Mouse (Mus musculus): Measurements from ENCODE around the gene Plin5. TPM values are rescaled to one million over a fixed set of nuclear protein-coding genes. Genes with fewer than 3 reads are reported as not detected.
"Not testable (repeated sequence)": the region's sequence is repeated elsewhere in the genome, so short reads cannot be mapped to it uniquely, and the experiment has no call there.

The Plin5 gene
- total RNA-seq, 2 experiments from 2014 or later: not detected

DNA sequence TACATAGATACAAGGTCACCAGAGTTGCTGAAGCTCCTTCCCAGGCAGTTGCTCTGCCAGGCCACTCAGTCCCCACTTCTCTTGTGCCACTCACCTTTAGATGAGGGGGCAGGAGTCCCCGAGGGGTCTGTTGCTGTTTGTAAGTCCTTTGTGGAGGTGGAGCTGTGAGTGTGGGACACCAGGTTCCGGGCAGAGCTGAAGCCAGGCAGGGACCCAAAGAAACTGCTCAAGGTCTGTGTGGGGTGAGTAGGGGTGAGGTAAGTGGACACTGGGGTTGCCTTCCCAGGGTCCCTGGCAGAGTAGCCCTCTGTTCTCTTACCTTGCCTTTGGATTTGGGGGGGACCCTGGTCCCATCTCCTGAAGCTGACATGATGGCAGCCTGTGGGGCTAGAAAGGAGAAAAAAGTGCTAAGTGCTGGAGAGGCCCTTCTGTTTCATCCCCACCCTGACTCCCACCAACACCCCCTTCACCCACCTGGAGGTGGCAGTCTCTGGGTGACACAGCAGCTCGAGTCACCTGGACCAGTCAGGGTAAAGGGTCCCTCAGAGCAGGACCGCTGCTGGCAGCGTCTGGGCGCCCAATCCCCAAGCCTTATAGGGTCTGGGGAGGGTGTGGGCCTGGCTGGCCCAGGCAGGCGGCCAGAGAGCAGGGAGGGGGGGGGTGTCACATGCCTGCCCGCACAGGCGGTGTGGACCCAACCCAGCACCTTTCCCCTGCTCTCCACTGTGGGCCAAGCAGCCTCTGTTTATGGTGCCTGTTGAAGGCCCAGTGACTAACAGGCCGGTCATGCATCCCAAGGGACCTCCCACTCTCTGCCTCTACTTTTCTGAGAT is 8.0 kb downstream of the Plin5 start, which contains the start of gene Plin4:
Gene Plin4 (minus strand): TSS at position 585 of the 833 bp plus-strand sequence.
- no peak for ATAC-seq (replicated peaks; ENCODE audit: low FRiP score, poor library complexity, severe bottlenecking)

DNA sequence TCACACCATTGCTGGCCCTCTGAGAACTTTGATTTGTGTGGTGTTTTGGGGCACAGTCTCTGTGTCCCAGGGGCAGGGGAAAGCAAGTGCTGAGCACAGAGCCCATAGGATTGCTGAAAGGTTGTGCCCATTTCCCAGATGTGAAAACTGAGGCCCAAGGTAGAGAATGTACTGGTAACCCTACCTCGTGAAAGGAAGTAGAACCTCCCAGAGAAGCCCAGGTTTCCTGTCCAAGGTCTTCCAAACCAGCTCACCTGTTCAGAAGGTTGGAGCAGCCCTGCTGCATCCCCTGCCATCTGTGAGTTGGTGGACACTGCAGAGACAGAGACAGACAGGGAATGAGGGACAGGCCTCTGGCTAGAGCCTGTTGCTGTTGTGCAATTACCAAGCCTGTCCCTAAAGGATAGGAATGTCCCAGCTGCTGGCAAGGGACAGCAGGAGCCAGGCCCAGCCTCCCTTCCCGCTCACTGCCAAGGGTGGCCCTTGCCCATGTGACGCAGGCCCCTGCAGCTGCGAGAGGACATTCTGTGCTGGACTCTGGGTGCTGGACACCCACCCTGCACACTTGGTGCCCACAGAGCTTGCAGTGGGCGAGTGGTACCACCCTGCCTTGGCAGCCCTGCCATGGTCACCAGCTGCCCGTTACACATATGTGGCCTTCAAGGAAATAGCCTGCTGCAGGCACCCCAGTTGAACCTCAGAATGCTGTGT is 8.9 kb downstream of the Plin5 start:
- no peak for ATAC-seq (replicated peaks; ENCODE audit: low FRiP score, poor library complexity, severe bottlenecking)

DNA sequence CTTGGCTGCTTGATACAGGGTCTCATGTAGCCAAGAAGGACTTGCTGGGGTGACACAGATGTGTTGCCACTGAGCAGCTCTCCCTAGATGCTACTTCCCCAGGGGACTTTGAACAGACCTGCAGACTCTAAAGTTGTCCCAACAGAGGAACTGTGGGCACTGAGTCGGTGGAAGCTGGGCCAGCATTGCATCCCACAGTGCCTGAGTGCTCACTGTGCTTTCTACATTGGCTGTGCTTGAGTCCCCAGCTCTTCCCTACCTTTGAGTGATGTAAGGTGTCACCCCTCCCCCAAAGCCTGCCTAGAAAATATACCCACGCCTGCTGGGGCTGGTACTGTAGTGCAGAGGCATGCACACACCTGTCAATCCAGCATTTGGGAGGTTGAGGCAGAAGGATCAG is 9.7 kb downstream of the Plin5 start:
- no peak for ATAC-seq (replicated peaks; ENCODE audit: low FRiP score, poor library complexity, severe bottlenecking)

DNA sequence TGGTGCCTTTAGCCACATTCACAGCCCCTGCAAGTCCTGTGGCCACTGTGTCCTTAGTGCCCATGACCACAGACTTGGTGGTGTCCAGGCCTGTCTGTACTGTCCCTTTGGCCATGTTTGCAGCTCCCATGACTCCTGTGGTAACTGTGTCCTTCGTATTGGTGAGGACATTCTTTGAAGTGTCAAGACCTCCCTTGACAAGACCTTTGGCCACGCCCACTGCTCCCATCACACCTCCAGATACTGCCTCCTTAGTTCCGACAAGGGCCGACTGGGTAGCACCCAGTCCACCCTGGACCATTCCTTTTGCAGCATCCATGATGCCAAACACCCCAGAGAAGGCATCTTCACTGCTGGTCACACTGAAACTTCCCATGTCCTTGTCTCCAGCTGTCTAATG is 10.4 kb downstream of the Plin5 start:
- ATAC-seq (replicated peaks; ENCODE audit: low FRiP score, poor library complexity, severe bottlenecking): no peak

DNA sequence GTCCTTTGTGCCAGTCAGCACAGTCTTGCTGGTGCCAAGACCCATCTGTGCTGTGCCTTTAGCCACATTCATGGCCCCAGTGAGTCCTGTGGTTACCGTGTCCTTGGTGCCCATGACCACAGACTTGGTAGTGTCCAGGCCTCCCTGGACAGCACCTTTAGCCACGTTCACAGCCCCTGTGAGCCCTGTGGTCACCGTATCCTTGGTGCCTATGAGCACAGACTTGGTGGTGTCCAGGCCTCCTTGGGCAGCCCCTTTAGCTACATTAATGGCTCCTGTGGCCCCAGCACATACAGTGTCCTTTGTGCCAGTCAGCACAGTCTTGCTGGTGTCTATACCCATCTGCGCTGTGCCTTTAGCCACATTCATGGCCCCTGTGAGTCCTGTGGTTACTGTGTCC is 11.0 kb downstream of the Plin5 start:
- ATAC-seq (replicated peaks; ENCODE audit: low FRiP score, poor library complexity, severe bottlenecking): not testable (repeated sequence)

DNA sequence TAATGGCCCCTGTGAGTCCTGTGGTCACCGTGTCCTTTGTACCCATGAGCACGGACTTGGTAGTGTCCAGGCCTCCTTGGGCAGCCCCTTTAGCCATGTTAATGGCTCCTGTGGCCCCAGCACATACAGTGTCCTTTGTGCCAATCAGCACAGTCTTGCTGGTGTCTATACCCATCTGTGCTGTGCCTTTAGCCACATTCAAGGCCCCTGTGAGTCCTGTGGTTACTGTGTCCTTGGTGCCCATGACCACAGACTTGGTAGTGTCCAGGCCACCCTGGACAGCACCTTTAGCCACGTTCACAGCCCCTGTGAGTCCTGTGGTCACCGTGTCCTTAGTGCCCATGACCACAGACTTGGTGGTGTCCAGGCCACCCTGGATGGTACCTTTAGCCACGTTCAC is 12.6 kb downstream of the Plin5 start:
- ATAC-seq (replicated peaks; ENCODE audit: low FRiP score, poor library complexity, severe bottlenecking): not testable (repeated sequence)

DNA sequence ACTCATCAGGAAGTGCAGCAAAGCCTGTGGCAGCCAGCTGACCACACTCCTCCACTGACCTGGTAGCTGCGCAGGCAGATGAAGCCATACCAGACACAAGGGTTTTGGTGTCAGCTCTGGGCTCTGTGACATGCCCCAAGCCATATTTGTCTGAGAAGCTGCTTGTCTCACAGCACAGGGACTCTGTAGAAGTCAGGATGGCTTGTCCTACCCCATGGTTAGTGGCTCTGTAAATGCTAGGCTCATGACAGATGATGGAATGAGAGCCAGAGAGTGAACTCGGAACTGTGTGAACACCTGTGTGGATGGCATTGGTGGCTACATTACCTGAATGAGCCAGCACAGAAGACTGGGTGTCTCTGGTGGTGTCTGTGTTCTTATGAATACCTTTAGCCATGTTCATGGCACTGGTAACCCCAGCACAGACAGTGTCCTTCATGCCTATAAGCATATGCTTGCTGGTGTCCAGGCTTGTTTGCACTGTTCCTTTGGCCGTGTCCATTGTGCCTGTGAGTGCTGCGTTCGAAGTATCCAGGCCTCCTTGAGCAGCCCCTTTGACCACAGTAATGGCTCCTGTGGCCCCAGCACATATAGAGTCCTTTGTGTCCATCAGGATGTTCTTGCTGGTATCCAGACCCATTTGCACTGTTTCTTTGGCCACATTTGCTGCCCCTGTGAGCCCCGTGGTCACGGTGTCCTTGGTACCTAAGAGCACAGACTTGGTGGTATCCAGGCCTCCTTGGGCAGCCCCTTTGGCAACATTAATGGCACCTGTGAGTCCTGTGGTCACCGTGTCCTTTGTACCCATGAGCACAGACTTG is 13.7 kb downstream of the Plin5 start:
- no peak for ATAC-seq (replicated peaks; ENCODE audit: low FRiP score, poor library complexity, severe bottlenecking)

DNA sequence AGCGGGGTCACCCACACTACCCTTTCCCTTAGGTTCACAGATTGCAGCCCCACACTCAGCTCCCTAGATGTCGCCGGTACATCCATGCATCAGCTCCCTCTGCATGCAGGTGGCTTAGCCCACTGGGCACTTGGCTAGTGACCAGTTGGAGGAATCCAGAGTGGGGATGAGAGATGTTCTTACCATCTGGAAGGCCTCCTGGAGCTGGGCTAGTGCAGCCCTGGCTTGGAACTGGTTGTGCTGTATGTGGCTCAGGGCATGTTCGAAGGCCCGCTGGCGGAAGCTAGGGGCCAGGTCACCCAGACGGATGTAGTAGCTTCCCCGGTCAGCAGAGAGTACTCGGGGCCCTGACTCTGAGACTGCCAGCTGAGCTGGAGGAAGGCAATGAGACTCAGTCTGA is 14.5 kb downstream of the Plin5 start:
- no peak for ATAC-seq (replicated peaks; ENCODE audit: low FRiP score, poor library complexity, severe bottlenecking)

DNA sequence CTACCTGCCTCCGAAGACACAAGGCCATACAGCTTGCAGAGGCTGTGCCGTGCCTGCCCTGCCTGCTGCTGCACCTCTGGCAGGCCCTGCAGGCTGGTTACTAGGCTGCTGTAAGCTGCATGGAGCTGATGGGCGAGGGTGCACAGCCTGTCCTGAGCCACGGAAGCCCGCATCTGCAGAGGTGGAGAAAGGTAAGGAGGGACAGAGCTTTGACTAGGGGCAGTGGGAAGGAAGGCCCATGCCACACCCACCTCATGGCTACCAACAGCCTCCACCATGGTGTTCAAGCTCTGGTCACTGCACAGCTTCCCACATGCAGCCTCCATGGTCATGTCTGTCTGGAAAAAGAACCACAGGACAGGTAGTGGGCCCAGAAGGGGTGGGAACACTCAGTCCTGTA is 15.2 kb downstream of the Plin5 start:
- ATAC-seq (replicated peaks; ENCODE audit: low FRiP score, poor library complexity, severe bottlenecking): no peak

DNA sequence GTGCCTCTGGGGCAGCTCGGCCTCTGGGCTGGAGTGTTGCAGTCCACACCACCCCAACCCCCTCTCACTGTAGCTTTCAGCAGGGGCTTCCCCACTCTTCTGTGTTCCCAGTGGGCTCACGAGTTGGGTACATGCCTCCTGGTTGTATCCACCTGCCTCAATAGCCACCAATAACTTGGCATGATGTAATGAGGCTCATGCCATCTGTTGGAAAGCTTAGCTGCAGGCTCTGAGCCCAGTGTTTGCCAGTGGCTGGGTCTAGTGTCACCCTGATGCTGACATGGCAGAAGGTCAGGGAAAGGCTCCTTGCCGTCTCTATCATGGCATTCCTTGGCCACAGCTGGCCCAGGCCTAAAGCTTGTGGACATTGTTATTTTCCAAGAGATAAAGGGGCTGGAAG is 16.6 kb downstream of the Plin5 start:
- ATAC-seq (replicated peaks; ENCODE audit: low FRiP score, poor library complexity, severe bottlenecking): no peak

DNA sequence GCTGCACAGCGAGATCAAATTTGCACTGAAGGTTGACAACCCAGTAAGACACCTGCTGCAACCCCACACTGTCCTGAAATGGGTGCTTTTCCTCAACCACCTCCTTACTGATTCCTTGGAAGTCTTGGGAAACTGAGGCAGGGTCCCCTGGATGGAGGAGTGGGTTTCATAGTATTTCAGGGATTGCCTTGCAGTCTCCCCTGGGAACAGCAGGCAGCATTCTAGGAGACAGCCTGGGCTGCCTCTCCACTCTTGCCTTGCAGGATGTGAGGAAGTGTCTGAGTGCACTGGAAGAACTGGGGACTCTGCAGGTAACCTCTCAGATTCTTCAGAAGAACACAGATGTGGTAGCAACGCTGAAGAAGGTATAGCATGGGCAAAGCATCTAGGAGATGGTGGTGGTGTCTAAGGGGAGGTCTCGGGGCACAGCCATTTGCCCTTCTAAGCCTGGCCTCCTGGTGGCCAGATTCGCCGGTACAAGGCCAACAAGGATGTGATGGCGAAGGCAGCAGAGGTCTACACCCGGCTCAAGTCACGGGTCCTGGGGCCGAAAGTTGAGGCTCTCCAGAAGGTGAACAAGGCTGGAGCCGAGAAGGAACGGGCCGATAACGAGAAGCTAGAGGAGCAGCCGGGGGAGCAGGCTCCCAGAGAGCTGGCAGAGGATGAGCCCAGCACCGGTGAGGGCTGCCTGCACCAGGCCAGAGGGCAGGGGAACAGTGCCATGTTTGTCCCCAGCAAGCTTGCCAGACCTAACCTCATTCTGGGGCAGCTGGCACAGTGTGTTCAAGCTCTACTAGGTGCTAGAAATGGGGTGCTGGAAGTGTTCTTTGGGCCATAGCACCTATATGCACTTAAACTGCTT is 18.5 kb downstream of the Plin5 start:
- no peak for ATAC-seq (replicated peaks; ENCODE audit: low FRiP score, poor library complexity, severe bottlenecking)

DNA sequence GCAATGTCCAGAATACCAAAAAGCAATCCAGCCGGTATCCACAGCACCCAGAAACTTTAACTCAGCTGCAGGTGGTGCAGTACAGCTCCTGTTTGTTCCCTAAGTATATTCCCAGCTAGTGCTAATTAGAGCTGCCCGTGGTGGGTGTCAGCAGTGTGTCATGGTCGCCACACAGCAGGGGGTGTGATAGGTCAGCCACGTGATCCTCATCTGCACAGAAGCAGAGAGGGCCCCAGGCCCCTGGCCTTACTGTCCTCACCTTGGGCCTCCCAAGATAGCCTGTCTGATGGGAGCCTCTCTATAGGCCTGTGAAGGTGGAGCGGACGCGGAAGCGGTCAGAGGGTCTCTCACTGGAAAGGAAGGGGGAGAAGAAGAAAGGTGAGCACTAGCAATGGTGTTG is 19.2 kb downstream of the Plin5 start:
- no peak for ATAC-seq (replicated peaks; ENCODE audit: low FRiP score, poor library complexity, severe bottlenecking)

DNA sequence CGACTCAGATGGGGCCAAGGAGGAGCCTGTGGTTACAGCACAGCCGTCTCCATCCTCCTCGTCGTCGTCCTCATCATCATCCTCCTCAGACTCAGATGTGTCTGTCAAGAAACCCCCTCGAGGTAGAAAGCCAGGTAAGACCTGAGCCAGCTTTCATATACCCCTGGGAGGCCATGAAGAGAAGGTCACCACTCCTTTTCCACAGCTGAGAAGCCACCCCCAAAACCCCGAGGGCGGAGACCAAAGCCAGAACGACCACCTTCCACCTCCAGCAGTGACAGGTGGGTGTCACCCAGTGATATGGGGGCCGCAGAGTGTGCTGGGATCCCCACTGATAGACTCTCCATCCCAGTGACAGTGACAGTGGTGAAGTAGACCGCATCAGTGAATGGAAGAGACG is 20.5 kb downstream of the Plin5 start:
- no peak for ATAC-seq (replicated peaks; ENCODE audit: low FRiP score, poor library complexity, severe bottlenecking)

DNA sequence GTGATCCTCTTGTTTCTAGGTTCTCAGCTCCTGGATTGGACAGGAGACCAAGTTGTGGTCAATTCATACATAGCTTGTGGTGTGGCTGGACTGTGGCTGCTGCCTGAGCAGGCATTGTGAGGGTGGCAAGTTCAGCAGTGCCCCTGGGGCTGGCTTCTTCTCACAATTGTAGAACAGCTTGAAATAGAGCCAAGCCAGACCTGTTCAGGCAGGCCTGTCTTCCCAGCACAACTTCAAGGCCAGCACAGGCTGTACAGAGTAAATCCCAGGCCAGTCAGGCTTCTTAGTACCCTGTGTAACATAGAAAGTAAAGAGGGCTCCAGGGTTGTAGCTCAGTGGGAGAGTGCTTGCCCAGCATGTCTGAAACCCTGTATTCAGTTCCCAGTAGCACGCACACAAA is 24.6 kb downstream of the Plin5 start:
- no peak for ATAC-seq (replicated peaks; ENCODE audit: low FRiP score, poor library complexity, severe bottlenecking)

DNA sequence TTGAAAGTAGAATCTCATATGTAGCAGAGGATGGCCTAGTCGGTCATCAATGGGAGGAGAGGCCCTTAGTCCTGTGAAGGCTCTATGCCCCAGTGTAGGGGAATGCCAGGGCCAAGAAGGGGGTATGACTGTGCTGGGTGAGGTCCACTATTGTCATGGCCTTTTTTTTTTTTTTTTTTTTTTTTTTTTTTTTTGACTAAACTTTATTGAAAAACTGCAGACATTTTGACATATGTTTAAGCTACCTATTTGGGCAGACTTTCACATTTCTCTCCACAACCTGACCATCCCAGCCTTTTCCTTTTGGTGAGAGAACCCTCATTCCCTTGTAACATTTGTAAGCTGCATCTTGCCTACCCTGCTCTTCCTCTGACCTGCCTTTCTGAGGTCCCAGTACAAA is 25.1 kb downstream of the Plin5 start:
- no peak for ATAC-seq (replicated peaks; ENCODE audit: low FRiP score, poor library complexity, severe bottlenecking)

DNA sequence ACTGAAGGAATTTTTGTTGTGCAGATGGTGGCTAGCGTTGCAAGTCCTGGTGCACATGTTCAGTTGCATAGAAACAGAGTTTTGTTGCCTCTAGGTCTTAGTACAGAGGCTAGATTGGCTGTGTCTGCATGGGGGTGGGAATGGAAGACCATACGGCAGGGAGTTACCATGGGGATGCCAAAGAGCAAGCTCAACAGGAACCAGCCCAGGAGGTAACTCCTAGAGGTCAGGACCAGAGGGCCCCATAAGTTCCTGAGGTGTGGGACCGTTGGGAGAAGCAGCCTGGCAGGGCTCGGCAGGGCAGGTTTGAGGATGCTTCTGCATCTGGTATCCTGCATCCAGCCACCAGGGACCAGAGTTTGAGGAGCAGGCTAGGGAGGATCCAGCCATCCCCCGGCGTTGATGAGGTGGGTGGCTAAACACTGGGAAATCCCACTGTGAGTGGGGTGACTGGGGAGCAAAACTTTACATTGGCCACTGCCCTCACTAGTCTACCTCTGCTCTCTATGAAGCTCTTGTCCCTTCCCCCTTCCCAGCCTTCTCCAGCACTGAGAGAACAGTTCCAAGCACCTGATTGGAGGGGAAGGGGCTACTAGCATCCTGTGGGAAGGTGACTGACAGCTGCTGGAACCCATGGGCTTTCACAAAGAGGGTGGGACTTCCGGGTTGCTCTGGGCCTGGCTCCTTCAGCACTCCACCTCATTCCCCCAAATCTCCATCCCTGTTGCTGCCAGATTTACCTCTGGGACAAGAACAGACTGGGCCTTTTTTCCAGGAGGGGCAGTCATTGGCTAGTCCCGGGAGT is 36.4 kb downstream of the Plin5 start:
- ATAC-seq (replicated peaks; ENCODE audit: low FRiP score, poor library complexity, severe bottlenecking): no peak

DNA sequence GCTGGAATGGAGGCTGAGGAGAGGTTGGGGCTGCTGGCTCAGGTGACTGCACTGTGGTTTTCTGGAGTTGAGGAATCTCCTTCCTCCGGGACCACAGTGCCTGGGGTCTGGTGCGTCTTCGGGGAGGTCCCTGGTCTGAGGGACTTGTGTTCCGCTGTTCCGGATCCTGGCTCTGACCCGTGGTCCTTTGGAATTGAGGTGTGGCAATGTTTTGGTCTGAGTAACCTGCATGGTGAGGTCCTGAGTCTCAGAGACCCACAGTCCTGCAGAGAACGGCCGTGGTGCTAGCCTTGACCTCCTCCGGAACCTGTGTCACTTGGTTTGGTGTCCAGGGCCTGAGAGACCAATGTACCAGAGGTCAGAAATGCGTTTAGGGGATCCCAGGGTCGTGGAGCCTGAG is 37.5 kb downstream of the Plin5 start:
- ATAC-seq (replicated peaks; ENCODE audit: low FRiP score, poor library complexity, severe bottlenecking): no peak

DNA sequence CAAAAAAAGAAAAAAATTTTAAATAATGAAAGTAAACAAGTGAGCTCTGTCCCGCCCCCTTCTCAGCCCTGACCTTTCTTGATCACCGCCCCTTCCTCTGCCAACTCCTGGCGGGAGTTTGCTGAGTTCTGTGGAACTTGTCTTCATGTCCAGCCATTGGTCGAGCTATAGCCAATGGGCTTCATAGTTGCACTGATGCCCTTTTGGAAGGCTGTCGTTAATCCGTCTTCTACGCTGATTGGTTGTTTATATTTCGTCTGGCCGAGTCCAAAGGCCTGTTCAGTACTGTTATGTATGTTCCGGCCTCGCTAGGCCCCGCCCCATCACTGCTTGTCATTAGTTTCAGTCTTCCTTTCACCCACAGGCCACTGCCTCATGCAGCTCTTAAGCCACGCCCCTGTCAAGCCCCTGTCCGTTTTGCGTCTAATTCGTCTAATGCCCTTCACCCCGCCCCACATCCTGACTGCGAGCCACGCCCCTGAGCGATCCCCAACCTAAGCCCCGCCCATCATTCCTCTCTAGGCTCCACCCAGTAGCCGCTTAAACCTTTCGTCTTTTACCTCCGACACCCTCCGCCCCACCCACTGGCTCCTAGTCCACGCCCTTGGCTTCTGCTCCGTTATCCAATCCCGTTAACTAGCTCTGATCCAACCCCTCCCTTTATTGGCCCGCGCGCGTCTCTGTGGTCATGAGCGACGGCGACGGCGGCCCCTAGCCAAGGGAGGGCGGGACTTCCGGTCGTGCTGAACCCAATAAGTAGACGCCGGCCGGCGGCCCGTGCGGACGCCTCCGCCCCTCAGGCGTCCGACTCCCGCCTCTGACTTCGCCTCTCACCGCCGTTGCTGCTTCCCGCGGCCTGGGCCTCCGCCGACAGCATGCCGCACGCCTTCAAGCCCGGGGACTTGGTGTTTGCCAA is 38.3 kb downstream of the Plin5 start, which contains the start of gene Hdgfl2:
Gene Hdgfl2 (plus strand): TSS at position 755 of the 916 bp plus-strand sequence.
- peak; percentile 79 for ATAC-seq (replicated peaks; ENCODE audit: low FRiP score, poor library complexity, severe bottlenecking)
